Mouse (Mus musculus) midbrain, embryonic 13.5 days (tissue): ENCODE measurements around the gene Fanci. TPM values are rescaled to one million over a fixed set of nuclear protein-coding genes. Genes with fewer than 3 reads are reported as not detected.

Source experiments
- ATAC-seq: fragments of 200-750 bp; cut with Nextera tagmentation; 2 replicates; pipeline ENCODE4 v1.8.0; 2017; ENCODE audit warnings: mild to moderate bottlenecking, moderate TSS enrichment, moderate library complexity
- H3K27ac ChIP-seq: fragments of 300-500 bp; sonication (generic); 2 replicates; pipeline ENCODE4 v1.5.1; 2015; ENCODE audit warnings: inconsistent platforms, mild to moderate bottlenecking, moderate library complexity
- H3K27me3 ChIP-seq: fragments of 300-500 bp; sonication (generic); 2 replicates; pipeline ENCODE4 v1.6.1; 2015; ENCODE audit warnings: mild to moderate bottlenecking, inconsistent platforms
- H3K36me3 ChIP-seq: fragments of 300-500 bp; sonication (generic); 2 replicates; pipeline ENCODE4 v1.6.1; 2015; ENCODE audit warnings: mild to moderate bottlenecking, inconsistent platforms
- H3K4me1 ChIP-seq: fragments of 300-500 bp; sonication (generic); replicated peaks from 2 replicates; pipeline ENCODE4 v1.6.1; 2015; ENCODE audit warnings: inconsistent platforms
- H3K4me2 ChIP-seq: fragments of 300-500 bp; sonication (generic); replicated peaks from 2 replicates; pipeline ENCODE4 v1.6.1; 2015; ENCODE audit warnings: moderate library complexity, mild to moderate bottlenecking, inconsistent platforms
- H3K4me3 ChIP-seq: fragments of 300-500 bp; sonication (generic); replicated peaks from 2 replicates; pipeline ENCODE4 v1.5.1; 2015; ENCODE audit warnings: mild to moderate bottlenecking, inconsistent platforms
- H3K9ac ChIP-seq: fragments of 300-500 bp; sonication (generic); replicated peaks from 2 replicates; pipeline ENCODE4 v1.6.1; 2015; ENCODE audit warnings: mild to moderate bottlenecking, inconsistent platforms
- H3K9me3 ChIP-seq: fragments of 300-500 bp; sonication (generic); 2 replicates; pipeline ENCODE4 v1.6.1; 2016; ENCODE audit warnings: mild to moderate bottlenecking, inconsistent platforms
- WGBS: fragments of 180-500 bp; shearing (Covaris S2); methylation state at CpG from one replicate; pipeline ENCODE4 v1.1.7; 2015; 5-methylcytosine and 5-hydroxymethylcytosine counted together
- polyA plus RNA-seq: library from polyadenylated mRNA; unstranded; fragments of >200 nt; fragmentation: Nextera tagmentation; extraction: Ambion mirVana; gene quantifications from 2 replicates; pipeline ENCODE4 v1.2.1, GENCODE M21; 2015

Gene Fanci
- polyA plus RNA-seq = 4.9 and 5.3 TPM in 2 replicates

DNA sequence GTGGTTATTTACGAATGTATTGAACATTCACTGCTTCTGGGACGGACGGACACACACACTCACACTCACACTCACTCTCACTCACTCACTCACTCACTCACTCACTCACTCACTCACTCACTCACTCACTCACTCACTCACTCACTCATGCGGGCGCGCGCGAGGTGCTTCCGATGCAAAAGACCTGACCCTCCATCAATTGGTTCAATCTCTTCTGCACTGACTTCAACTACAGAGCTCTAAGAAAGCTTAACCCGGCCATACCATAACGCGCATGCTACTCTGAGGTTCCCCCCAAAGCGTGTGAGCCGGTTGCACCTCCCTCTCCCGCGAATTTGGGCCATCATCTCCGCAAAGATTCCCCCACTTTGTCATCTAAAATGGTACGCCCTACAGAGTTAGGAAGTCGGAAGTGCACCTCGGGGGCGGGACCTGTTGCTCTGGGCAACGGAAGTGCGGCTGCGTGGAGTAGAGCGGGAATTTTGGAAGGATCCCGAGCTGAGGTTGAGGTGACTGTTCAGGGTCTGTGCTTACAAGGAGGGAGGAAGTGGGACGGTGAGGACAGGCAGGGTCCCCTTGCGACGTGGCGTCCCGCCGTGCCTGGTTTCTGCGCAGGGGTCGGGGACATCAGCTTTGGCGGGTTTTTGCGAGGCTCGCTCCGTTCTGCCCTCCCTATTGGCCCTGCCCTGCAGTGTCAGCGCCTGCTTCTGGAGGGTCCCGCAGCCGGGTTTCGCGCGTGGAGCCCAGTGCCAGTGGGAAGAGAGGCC, at the start of gene Fanci:
Gene Fanci, plus strand, starts transcription at position 47 of the 767 bp plus-strand sequence.
- H3K9ac ChIP-seq = peak within 1 kb of the TSS; percentile 65
- under 1% methylated on average over 44 of the region's 44 CpGs for WGBS

DNA sequence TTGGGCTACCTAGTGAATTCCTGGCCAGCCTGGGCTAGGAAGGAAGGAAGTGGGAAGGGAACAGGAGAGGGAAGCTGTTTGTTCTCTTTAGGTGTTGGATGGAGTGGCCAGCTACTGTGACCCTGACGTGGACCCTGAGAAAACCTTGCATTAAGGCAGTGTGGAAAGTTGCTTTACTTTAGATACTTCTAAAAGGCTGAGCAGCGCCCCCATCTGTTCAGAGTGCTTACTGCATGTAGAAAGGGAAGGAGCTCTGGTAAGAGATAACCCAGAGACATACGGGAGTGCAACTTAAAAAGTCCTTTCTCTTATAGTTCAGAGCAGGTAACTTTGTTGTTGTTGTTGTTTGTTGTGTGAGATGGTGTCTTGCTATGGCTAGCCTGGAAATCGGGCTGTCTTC, 45.8 kb upstream of the Fanci start:
- 54% methylated on average over 4 of the region's 4 CpGs for WGBS

More for the DNA sequence above, at the start of gene Fanci:
- peaks cover 12% of the 10 kb centered on the region for H3K4me1 ChIP-seq
- peak within 1 kb of the TSS; percentile 59 for H3K4me3 ChIP-seq
- H3K36me3 ChIP-seq = no peaks in the 10 kb centered on the region
- H3K27ac ChIP-seq = peak within 1 kb of the TSS; percentile 81
- ATAC-seq = peak; percentile 93
- H3K4me2 ChIP-seq = peak within 1 kb of the TSS; percentile 95
- no peaks in the 10 kb centered on the region for H3K27me3 ChIP-seq
- no peaks in the 10 kb centered on the region for H3K9me3 ChIP-seq

DNA sequence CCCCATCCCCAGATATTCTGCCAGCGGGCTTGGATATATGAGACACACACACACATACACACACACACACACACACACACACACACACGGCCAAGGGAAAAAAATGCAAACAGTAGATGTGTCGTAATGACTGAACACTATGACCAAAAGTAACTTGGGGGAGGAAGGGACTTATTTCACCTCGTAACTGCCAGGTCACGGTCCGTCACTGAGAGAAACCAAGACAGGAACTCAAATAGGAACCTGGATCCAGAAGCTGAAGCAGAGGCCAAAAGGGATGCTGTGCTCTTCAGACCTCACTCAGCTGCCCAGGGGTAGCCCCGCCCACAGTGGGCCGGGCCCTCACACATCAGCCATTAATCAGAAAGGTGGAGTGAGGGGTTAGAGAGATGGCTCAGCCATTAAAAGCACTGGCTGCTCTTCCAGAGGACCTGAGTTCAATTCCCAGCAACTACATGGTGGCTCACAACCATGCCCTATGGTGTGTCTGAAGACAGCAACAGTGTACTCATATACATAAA, 45.1 kb upstream of the Fanci start:
- WGBS = 81% methylated on average over 8 of the region's 8 CpGs
- no peak for ATAC-seq
- no peak overlapping the region for H3K27ac ChIP-seq
- no peak overlapping the region for H3K4me3 ChIP-seq
- H3K4me1 ChIP-seq = peaks cover 6% of the 10 kb centered on the region; the same call in 1 of the 2 replicates
- no peaks in the 10 kb centered on the region for H3K27me3 ChIP-seq
- H3K4me2 ChIP-seq = no peak overlapping the region
- H3K9me3 ChIP-seq = no peaks in the 10 kb centered on the region
- no peak overlapping the region for H3K9ac ChIP-seq
- peaks cover 46% of the 10 kb centered on the region for H3K36me3 ChIP-seq

More for the DNA sequence above, 45.8 kb upstream of the Fanci start:
- Histone ChIP-seq H3K9me3 (no peaks in the 10 kb centered on the region), H3K27me3 (no peaks in the 10 kb centered on the region), H3K4me2 (no peak overlapping the region), H3K36me3 (peaks cover 40% of the 10 kb centered on the region), H3K4me1 (peaks cover 6% of the 10 kb centered on the region; the same call in 1 of the 2 replicates), H3K9ac (no peak overlapping the region), H3K27ac (no peak overlapping the region), H3K4me3 (no peak overlapping the region)
- no peak for ATAC-seq

DNA sequence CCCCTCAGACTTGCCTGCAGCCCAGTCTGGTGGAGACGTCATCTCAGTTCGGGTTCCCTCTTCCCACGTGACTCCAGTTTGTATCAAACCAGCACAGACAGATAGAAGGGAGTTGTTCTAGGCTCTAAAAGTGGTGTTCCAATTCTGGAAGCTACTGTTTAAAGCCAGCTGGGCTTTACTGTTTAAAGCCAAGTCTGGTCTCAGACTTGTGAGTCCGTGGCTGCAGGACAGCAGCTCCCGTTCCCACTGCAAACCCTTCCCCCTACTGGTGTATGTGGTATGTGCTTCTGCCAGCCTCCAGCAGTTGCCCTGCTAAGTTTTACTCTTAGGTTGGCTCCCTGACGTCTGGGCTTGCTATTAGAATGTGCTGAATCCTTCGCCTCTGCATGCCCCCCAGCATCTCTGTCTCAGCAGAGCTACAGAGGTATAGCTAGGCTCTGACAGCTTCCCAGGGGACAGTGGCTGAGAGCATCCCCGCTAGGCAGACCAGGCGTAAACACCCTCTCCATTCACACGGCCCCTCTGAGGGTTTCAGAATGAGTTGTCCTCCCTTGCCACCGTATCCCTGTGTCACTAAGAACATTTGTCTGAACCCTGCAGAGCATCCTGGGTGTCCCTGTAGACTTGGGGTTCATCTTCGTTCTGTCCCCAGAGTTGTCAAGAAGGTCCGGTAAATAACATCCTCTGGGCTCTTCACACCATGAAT, 44.5 kb upstream of the Fanci start:
- 73% methylated on average over 13 of the region's 13 CpGs for WGBS
- Histone ChIP-seq H3K36me3 (peaks cover 52% of the 10 kb centered on the region), H3K27me3 (no peaks in the 10 kb centered on the region), H3K4me3 (no peak overlapping the region), H3K9me3 (no peaks in the 10 kb centered on the region), H3K27ac (peak overlapping the region; percentile 27; the same call in 1 of the 2 replicates), H3K9ac (no peak overlapping the region), H3K4me2 (no peak overlapping the region), H3K4me1 (peaks cover 6% of the 10 kb centered on the region; the same call in 1 of the 2 replicates)
- ATAC-seq = no peak

DNA sequence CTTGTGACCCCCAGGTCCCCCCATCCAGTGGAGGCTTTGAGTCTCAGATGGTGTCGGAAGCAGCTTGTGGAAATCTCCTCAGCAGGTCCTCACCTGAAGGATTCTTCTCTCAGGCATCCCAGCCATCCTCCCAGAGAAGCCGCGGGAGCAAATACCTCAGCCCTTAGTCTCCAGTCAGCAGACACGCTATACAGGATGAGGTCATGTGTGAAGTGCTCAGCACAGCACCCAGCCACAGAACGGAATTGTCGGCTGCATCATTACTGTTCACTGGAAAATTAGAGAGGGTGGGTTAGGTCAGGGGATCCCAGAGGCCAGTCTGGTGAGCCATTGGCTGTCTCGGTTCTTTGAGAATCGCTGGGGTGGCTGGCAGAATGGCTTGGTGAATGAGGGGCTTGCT, 42.9 kb upstream of the Fanci start:
- Histone ChIP-seq H3K36me3 (peaks cover 52% of the 10 kb centered on the region), H3K27ac (no peak overlapping the region), H3K9ac (no peak overlapping the region), H3K4me2 (no peak overlapping the region), H3K4me1 (peaks cover 6% of the 10 kb centered on the region; the same call in 1 of the 2 replicates), H3K9me3 (no peaks in the 10 kb centered on the region), H3K4me3 (no peak overlapping the region), H3K27me3 (no peaks in the 10 kb centered on the region)
- WGBS = 82% methylated on average over 8 of the region's 8 CpGs
- no peak for ATAC-seq

DNA sequence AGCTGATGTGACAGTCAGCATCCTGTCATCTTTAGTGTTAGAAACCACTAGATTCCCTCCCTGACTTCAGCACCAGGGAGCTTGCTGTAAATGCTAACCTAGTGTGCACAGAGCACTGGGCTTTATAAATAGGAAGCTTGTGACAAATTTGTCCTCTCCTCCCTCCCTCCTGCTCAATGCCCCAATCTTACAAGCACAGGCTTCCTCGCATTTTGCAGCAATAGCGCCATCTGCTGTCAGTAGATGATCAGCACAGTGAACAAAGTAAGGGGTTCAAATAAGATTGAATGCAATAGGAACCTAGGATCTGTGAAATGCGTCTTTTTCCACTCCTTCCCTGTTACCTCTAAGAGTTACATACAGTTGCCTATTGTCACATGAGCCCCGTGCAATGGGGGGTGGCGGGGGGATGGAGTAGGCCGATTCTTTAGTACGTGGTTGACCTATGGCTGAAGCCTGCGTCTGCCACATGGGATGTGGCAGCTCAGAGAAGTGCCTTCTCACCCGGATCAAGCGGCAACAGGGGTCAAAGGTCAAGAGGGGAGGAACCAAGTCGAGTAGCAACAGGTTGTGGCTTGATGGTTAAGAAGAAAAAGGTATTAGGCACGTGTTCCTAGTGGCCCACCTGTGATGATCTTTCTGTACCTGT, 41.9 kb upstream of the Fanci start:
- H3K9me3 ChIP-seq = no peaks in the 10 kb centered on the region
- no peak overlapping the region for H3K4me3 ChIP-seq
- peak; percentile 80 for ATAC-seq
- peaks cover 61% of the 10 kb centered on the region for H3K36me3 ChIP-seq
- WGBS = 36% methylated on average over 12 of the region's 12 CpGs
- H3K9ac ChIP-seq = no peak overlapping the region
- H3K27me3 ChIP-seq = no peaks in the 10 kb centered on the region
- peaks cover 6% of the 10 kb centered on the region; the same call in 1 of the 2 replicates for H3K4me1 ChIP-seq
- H3K27ac ChIP-seq = peak overlapping the region; percentile 47; the same call in 1 of the 2 replicates
- no peak overlapping the region for H3K4me2 ChIP-seq

DNA sequence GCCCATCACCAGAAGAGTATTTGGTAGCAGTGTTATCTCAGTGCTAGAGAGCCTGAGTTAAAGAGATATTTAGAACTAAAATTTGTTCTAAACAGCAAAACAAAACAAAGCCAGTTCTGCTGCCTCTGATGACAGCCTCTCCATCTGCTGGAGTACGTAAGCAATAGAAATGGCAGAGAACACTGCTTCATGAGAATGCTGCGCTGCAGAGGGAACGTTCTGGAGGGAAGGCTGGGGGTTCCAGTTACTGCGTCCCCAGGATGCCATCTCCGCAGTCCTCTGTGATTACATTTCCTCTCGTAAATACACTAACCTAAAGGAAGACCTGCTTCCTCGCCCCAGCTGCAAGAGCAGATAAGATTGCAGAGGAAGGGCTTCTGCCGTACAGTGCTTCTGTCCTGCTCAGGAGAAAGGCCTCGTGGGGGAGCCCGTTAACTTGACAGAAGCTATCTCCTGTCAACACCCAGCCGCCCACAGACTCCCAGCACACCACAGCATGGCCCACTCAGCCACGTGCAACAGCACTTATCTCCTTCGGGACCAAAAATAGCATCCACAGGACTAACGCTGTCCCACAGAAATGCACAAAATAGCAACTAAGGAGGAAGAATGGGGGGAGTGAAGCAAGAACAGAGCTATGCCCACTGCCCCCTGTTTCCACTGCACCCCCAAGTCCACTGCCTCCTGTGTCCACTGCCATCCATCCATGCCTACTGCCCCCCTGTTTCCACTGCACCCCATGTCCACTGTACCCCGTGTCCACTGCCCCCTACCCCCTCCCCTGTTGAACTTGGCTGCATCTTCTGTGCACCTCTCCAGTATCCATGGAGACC, 33.2 kb upstream of the Fanci start:
- 87% methylated on average over 15 of the region's 15 CpGs for WGBS
- Histone ChIP-seq H3K9me3 (no peaks in the 10 kb centered on the region), H3K4me1 (peaks cover 17% of the 10 kb centered on the region; the same call in 1 of the 2 replicates), H3K9ac (no peak overlapping the region), H3K4me3 (no peak overlapping the region), H3K36me3 (peaks cover 80% of the 10 kb centered on the region), H3K27ac (no peak overlapping the region), H3K27me3 (no peaks in the 10 kb centered on the region), H3K4me2 (no peak overlapping the region)
- ATAC-seq = no peak

DNA sequence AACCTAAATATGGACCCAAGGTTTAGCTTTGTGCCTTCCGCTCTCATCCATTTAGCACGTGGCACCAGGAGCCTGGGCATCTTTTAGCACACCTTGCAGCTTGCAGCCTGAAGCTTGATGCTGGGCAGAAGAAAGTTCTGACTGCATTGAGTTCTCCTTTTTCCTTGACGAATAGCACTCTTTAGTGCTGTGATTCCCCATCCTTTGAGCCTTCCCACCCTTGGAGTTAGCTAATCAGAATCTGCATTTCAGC, 32.6 kb upstream of the Fanci start:
- WGBS = 82% methylated on average over 3 of the region's 3 CpGs
- H3K27ac ChIP-seq = no peak overlapping the region
- no peak for ATAC-seq

DNA sequence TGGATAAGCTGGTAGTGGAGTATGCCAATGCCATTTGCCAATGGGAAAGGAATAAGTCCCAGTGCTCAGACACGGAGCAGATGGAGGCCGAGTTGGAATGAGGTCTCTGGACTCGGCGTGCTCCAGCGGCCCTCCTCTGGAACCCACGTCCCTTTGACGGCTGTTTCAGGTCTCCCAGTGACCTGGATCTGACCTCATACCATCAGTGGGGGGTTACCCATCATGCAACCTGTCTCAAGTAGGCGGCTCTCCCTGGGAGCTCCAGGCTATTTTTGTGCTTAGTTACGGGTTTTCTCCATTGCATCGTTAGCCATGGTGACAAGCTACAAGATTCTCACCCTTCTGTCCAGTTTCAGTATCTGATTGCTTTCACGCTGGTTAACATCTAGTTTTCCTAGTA, 31.7 kb upstream of the Fanci start:
- Histone ChIP-seq H3K9me3 (no peaks in the 10 kb centered on the region), H3K27ac (peak overlapping the region; percentile 1; the same call in 1 of the 2 replicates), H3K4me2 (no peak overlapping the region), H3K36me3 (peaks cover 77% of the 10 kb centered on the region), H3K4me1 (peaks cover 17% of the 10 kb centered on the region; the same call in 1 of the 2 replicates), H3K4me3 (no peak overlapping the region), H3K27me3 (no peaks in the 10 kb centered on the region), H3K9ac (no peak overlapping the region)
- ATAC-seq = no peak
- whole genome bisulfite sequencing = 80% methylated on average over 11 of the region's 11 CpGs

More for the DNA sequence above, 32.6 kb upstream of the Fanci start:
- Histone ChIP-seq H3K9me3 (no peaks in the 10 kb centered on the region), H3K27me3 (no peaks in the 10 kb centered on the region), H3K4me3 (no peak overlapping the region), H3K4me1 (peaks cover 17% of the 10 kb centered on the region; the same call in 1 of the 2 replicates), H3K4me2 (no peak overlapping the region), H3K36me3 (peaks cover 79% of the 10 kb centered on the region), H3K9ac (no peak overlapping the region)

DNA sequence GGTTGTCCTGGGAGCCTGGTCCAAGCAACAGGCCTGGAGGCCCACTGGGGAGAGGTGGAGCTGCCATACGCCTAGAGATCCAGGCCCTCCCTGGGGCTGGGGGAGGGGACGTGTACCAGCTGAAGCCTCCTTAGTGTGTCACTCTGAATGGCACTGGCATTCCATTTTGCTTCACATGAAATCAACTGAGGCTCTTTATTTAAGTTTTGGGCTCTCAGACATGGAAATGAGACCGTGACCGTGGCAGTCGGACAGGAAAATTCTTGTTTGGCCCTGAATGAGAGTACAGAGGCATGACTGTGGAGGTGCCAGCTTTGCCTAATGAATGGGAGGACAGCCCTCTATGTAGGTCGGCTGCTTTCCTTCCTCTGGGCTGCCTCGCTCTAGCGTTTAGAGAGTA, 29.5 kb upstream of the Fanci start:
- Histone ChIP-seq H3K9me3 (no peaks in the 10 kb centered on the region), H3K36me3 (peaks cover 67% of the 10 kb centered on the region), H3K27ac (peak overlapping the region; percentile 68), H3K27me3 (no peaks in the 10 kb centered on the region), H3K4me1 (peaks cover 17% of the 10 kb centered on the region; the same call in 1 of the 2 replicates), H3K9ac (no peak overlapping the region), H3K4me3 (no peak overlapping the region), H3K4me2 (no peak overlapping the region)
- ATAC-seq = peak; percentile 84
- 49% methylated on average over 8 of the region's 8 CpGs for WGBS

DNA sequence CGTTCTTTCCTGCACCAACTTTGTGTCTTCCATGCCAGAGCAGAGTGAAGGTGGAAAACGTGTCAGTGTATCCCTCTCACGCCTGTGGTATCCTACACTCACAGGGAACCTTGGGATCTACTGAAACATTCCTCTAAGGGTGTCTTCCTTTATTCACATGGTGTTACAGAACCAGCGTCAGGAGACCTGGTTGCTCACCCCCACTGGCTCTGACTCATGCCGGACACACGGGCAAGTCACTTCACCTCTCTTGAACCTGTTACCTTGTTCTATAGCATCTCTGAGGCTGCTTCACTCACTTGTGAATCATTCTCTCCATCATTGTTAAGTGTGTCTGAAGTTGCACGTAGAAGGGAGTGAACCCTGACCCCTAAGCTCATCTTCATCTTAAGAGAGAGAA, 28.9 kb upstream of the Fanci start:
- Histone ChIP-seq H3K27ac (peak overlapping the region; percentile 59), H3K4me2 (no peak overlapping the region), H3K9me3 (no peaks in the 10 kb centered on the region), H3K9ac (no peak overlapping the region), H3K27me3 (no peaks in the 10 kb centered on the region), H3K4me3 (no peak overlapping the region), H3K4me1 (peaks cover 17% of the 10 kb centered on the region; the same call in 1 of the 2 replicates), H3K36me3 (peaks cover 63% of the 10 kb centered on the region)
- no peak for ATAC-seq
- 90% methylated on average over 7 of the region's 7 CpGs for WGBS
